Mouse (Mus musculus): ENCODE data around the gene Tmtc4. TPM values are rescaled to one million over a fixed set of nuclear protein-coding genes. Genes with fewer than 3 reads are reported as not detected.

The Tmtc4 gene
- polyA plus RNA-seq, 1 experiment from 2014 or later, result 57.2 TPM

DNA sequence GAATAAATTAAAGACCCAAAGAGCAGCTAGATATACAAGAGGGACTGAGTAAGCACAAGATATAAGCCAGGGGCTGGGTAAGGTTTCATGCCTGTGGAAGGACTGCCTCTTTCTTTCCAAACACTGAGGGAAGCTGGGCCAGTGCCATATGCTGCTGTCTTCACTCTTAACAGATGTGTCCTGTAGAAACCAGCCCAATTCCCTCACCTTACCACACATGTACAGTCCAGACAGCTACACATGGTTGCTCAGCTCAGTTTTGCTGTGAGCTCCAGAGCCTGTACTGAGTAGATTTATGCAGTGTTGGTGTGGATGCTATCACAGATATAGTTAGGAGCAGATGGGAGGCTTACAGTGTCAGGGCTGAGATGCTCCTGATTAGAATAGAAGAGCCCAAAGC is 83.2 kb downstream of the Tmtc4 start:
- no peaks in the 10 kb centered on the region for H3K9me3 ChIP-seq (replicated peaks)
- H3K9ac ChIP-seq (replicated peaks), result no peak overlapping the region
- no peak for ATAC-seq (ENCODE audit: low FRiP score)
- H3K27ac ChIP-seq (replicated peaks), result no peak overlapping the region
- H3K27me3 ChIP-seq (replicated peaks), result no peaks in the 10 kb centered on the region
- no peak overlapping the region for H3K4me2 ChIP-seq
- no peaks in the 10 kb centered on the region for H3K36me3 ChIP-seq
- no peaks in the 10 kb centered on the region for H3K4me1 ChIP-seq
- no peak overlapping the region for H3K4me3 ChIP-seq (replicated peaks)

DNA sequence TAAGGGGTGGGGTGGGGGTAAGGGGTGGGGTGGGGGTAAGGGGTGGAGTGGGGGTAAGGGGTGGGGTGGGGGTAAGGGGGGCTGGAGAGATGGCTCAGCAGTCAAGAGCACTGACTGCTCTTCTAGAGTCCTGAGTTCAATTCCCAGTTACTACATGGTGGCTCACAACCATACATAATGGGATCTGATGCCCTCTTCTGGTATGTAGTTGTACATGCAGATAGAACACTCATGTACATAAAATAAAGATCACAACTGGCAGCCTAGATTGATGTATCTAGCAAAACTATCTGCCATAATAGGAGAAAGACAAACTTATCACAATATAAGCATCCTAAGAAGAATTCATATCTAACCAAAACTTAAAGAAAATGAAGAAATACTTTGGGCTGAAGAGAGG is 85.3 kb downstream of the Tmtc4 start:
- Histone ChIP-seq H3K9ac (replicated peaks) (no peak overlapping the region), H3K27ac (replicated peaks) (no peak overlapping the region), H3K27me3 (replicated peaks) (no peaks in the 10 kb centered on the region), H3K9me3 (replicated peaks) (no peaks in the 10 kb centered on the region), H3K36me3 (no peaks in the 10 kb centered on the region), H3K4me1 (no peaks in the 10 kb centered on the region), H3K4me3 (replicated peaks) (no peak overlapping the region), H3K4me2 (no peak overlapping the region)
- ATAC-seq (ENCODE audit: low FRiP score), result no peak

DNA sequence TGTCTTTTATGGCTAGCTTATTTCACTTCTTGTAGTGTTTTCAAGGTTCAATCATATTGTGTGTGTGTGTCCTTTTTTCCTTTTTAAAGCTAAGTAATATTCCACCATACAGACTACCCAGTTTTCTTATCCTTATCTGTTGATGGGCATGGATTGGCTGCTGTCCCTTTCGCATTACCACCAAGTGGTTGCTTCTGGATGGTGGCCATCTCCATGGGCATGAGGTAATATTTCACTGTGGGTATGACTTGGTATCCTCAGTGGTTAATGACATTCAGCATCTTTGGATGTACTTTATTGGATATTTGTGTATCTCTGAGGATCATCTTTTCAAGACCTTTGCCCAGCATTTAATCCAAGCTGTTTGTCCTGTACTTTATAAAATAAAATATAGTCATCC is 87.7 kb downstream of the Tmtc4 start:
- Histone ChIP-seq H3K4me2 (no peak overlapping the region), H3K4me3 (replicated peaks) (no peak overlapping the region), H3K36me3 (peaks cover 4% of the 10 kb centered on the region; the same call in 1 of the 2 replicates), H3K27me3 (replicated peaks) (no peaks in the 10 kb centered on the region), H3K9me3 (replicated peaks) (no peaks in the 10 kb centered on the region), H3K27ac (replicated peaks) (no peak overlapping the region), H3K4me1 (no peaks in the 10 kb centered on the region), H3K9ac (replicated peaks) (no peak overlapping the region)
- WGBS, result 95% methylated on average over 1 of the region's 1 CpGs
- no peak for ATAC-seq (ENCODE audit: low FRiP score)

DNA sequence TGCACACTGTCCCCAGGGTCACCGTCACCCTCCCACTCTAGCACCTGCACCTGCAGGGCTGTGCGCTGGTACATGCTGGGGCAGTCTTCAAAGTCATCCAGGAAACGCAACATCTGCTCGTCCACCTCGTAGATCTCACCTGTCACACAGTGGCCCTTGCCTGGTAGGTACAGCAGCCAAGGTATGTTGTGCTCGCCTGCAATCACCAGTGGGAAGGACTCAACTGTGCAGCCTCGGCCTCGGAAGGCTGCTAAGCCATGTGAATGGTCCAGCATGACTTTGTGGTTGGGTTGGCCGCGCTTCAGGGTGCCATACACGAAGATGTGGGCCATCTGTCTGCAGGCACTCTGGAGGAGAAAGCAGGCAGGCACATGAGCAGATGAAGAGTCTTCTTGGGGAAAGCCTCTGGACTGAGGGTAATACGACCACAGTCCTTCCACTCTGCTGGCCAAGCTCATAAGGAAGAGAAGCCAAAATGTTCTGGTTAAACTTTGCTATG is 92.3 kb downstream of the Tmtc4 start:
- ATAC-seq (ENCODE audit: low FRiP score), result no peak
- Histone ChIP-seq H3K9me3 (replicated peaks) (no peaks in the 10 kb centered on the region), H3K4me3 (replicated peaks) (no peak overlapping the region), H3K9ac (replicated peaks) (no peak overlapping the region), H3K27ac (replicated peaks) (no peak overlapping the region), H3K4me1 (no peaks in the 10 kb centered on the region), H3K27me3 (replicated peaks) (no peaks in the 10 kb centered on the region), H3K36me3 (peaks cover 4% of the 10 kb centered on the region; the same call in 1 of the 2 replicates), H3K4me2 (no peak overlapping the region)
- WGBS, result 96% methylated on average over 12 of the region's 12 CpGs

DNA sequence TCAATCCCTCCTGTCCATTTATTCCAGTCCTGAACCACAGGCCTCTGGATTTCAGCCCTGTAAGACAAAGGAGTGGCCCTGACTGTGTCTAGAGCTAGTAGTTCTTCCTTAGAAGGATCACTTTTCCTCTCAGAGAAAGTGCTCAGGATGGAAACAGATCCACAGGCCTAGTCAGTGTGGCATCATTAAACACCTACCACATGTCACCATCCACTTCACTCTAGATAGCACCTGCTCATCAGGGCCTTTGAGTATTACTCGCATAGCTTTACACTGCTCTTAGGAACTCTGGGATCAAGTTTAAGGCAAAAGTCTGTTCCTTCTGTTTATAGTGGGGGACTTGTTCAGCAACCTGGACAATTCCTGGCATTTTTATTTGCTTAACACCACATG is 95.4 kb downstream of the Tmtc4 start:
- Histone ChIP-seq H3K4me1 (peaks cover 8% of the 10 kb centered on the region; the same call in 1 of the 2 replicates), H3K4me3 (replicated peaks) (no peak overlapping the region), H3K9ac (replicated peaks) (no peak overlapping the region), H3K27ac (replicated peaks) (no peak overlapping the region), H3K27me3 (replicated peaks) (no peaks in the 10 kb centered on the region), H3K4me2 (no peak overlapping the region), H3K36me3 (peaks cover 4% of the 10 kb centered on the region; the same call in 1 of the 2 replicates), H3K9me3 (replicated peaks) (no peaks in the 10 kb centered on the region)
- no peak for ATAC-seq (ENCODE audit: low FRiP score)
- WGBS, result 90% methylated on average over 1 of the region's 1 CpGs

DNA sequence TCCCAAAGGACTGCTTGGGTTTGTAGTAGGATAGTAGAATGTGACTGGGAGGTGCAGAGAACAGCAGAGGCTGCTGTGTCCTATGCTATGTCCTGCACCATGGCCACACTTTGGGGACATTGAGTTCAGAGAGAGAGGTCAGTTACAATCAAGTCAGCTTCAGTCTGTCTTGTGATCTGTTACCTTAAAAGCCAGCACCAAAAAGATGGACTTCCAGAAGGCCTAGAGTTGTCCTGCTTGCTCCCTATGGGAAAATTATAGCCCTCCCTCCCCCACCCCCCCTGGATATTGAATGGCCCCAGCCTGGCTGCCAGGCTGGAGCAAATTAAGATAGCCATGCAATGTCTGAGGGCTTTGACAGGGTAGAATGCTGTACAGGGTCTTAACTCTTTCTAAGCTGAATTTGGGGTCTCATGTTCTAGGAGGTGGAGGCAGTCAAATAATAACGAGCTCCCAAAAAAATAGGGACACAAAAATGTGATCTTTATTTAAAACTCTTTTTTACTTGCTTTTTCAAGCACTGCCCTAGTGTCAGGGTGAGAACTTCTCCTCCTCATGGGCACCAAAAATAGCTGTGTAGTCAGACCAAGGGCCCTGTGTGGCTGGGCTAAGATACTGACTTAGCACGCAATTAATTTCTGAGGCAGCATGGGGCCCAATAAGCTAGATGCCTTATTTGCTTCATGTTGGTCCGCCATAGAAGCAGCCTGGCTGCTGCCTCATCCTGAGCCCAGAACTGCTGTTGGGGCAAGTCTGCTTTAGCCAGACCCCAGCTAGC is 95.9 kb downstream of the Tmtc4 start:
- Histone ChIP-seq H3K36me3 (peaks cover 4% of the 10 kb centered on the region; the same call in 1 of the 2 replicates), H3K4me1 (peaks cover 14% of the 10 kb centered on the region), H3K9ac (replicated peaks) (no peak overlapping the region), H3K9me3 (replicated peaks) (no peaks in the 10 kb centered on the region), H3K27me3 (replicated peaks) (no peaks in the 10 kb centered on the region), H3K27ac (replicated peaks) (no peak overlapping the region), H3K4me3 (replicated peaks) (no peak overlapping the region), H3K4me2 (no peak overlapping the region)
- 80% methylated on average over 3 of the region's 3 CpGs for WGBS
- no peak for ATAC-seq (ENCODE audit: low FRiP score)

DNA sequence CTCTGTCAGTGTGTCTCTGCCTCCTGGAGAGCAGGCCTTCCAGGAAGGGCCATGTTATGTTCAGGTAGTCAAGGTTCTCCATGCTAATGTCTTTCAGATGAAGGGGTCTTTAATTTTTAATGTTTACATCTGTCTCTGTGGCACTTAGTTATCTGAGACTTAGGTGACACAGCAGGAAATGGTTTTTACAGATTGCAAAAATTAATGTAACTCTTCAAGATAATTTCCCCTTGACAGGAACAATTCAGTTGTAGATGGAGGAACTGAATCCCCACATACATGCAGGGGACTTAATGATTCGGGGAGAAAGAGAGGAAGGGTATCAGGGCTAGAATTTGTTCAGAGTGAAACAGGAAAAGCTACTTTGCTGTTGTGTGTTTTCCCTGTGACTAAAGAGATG is 96.6 kb downstream of the Tmtc4 start:
- Histone ChIP-seq H3K9me3 (replicated peaks) (no peaks in the 10 kb centered on the region), H3K27me3 (replicated peaks) (no peaks in the 10 kb centered on the region), H3K27ac (replicated peaks) (no peak overlapping the region), H3K4me2 (no peak overlapping the region), H3K36me3 (peaks cover 4% of the 10 kb centered on the region; the same call in 1 of the 2 replicates), H3K4me3 (replicated peaks) (no peak overlapping the region), H3K9ac (replicated peaks) (no peak overlapping the region), H3K4me1 (peaks cover 20% of the 10 kb centered on the region)
- WGBS, result 82% methylated on average over 1 of the region's 1 CpGs
- no peak for ATAC-seq (ENCODE audit: low FRiP score)

DNA sequence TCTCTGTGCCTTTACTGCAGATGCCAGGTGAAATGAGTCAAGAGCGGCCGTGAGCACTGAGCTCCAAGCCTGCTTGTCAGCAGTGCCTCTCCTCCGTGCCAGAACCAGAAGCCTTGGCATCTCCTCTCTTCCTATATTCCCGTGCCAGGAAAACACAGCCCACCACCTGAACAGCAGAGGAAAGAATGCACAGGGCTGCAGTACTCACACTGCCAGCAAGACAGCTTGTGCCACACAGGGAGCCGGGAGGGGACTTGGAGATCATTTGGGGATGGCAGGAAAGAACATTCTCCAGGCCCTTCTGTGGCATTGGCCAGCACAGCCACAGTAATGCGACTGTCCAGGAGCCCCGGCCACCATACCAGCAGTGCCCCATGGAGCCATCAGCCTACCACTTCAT is 97.9 kb downstream of the Tmtc4 start:
- WGBS, result 81% methylated on average over 7 of the region's 7 CpGs
- Histone ChIP-seq H3K4me1 (peaks cover 27% of the 10 kb centered on the region), H3K4me2 (no peak overlapping the region), H3K9ac (replicated peaks) (no peak overlapping the region), H3K9me3 (replicated peaks) (no peaks in the 10 kb centered on the region), H3K27ac (replicated peaks) (no peak overlapping the region), H3K4me3 (replicated peaks) (no peak overlapping the region), H3K36me3 (no peaks in the 10 kb centered on the region), H3K27me3 (replicated peaks) (no peaks in the 10 kb centered on the region)
- ATAC-seq (ENCODE audit: low FRiP score), result no peak

DNA sequence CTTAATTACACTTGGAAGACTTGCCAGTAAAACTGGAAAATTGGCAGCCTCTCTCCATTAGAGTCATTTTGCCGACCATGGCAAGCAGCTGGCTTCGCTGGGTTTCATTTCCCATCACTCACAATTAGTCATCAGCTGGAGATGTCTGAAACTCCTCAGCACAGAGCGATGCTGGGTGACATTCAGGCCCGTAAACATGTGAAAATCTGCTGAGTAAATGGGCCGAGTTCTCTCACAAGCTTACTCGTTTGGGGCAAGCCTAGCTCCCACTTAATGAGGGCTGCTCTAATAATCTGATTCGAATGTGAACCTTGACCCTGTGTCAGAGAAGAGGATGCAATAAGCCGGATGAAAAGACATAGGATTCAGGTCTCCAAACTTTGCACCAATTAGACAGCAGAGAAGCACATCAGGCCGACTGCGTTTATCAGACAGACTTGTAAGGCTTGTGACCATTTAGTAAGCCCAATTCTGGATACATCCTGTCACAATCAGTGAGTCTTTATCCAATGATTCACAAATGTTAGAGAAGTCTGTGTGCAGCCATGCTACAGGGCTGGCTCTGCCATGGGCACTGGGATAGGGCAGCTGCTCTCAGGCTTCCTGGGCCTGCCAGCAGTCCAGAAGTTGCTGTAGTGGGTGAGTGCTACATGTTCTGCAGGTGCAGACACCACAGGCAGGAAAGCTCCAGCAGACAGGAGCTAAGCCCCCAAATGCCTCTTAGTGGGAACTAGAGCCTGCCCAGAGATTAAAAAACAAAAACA is 99.8 kb downstream of the Tmtc4 start:
- Histone ChIP-seq H3K27ac (replicated peaks) (0 out of 2 replicates have a peak overlapping the region, but pooled peaks have one; percentile 13), H3K4me2 (no peak overlapping the region), H3K9ac (replicated peaks) (no peak overlapping the region), H3K4me1 (peaks cover 27% of the 10 kb centered on the region), H3K27me3 (replicated peaks) (peaks cover 1% of the 10 kb centered on the region), H3K9me3 (replicated peaks) (no peaks in the 10 kb centered on the region), H3K4me3 (replicated peaks) (no peak overlapping the region), H3K36me3 (no peaks in the 10 kb centered on the region)
- ATAC-seq (ENCODE audit: low FRiP score), result no peak
- WGBS, result 50% methylated on average over 10 of the region's 10 CpGs

DNA sequence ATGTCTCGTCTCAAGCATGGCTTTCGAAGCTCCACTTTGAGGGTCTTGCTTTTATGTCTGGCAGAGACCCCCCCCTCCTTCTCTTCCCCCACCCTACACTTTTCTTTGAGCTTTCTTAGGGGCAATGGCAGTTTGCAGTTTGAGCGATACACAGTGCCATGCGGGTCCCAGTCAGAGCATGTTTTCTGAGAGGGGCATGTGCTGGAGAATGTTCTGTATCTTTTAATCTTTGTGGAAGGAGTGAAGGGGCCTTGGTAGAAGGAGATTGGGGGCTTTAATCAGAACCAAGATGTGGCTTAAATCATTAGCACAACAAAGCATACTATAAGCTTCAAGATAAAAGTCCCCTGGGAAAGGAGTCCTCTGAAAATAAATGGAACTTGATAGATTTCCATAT is 100.4 kb downstream of the Tmtc4 start:
- H3K9ac ChIP-seq (replicated peaks), result no peak overlapping the region
- H3K9me3 ChIP-seq (replicated peaks), result no peaks in the 10 kb centered on the region
- 60% methylated on average over 4 of the region's 4 CpGs for WGBS
- H3K4me2 ChIP-seq, result no peak overlapping the region
- H3K36me3 ChIP-seq, result no peaks in the 10 kb centered on the region
- no peak for ATAC-seq (ENCODE audit: low FRiP score)
- no peak overlapping the region for H3K4me3 ChIP-seq (replicated peaks)
- H3K27me3 ChIP-seq (replicated peaks), result peaks cover 7% of the 10 kb centered on the region
- H3K27ac ChIP-seq (replicated peaks), result no peak overlapping the region; the same call in 1 of the 2 replicates
- peaks cover 27% of the 10 kb centered on the region for H3K4me1 ChIP-seq

DNA sequence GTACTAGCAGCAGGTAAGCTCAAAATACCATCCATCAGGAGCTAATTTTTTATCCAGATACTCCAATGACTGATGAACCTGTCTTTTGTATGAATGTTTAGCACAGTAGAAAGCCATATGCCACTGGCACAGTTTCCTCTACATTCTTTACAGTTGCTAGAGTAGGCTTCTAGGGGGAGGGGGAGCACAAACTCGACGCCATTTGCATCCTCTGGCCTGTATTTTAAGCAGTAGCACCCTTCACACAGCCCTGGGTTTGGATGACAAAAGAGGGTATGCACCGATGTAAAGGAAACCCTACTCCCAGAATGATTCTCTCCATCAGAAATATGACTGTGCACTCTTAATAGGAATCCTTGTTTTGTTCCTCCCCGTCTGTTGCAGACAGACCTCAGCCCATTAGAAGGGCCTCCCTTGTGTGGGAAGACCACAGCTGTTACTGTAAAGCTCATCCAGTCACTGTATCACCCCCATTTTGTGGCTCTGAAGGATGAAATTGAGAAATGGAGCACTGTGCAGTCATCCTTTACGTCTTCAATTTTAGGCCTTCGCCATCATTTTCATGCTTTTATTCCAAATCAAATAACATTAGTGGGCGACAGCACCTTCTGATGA is 100.9 kb downstream of the Tmtc4 start:
- no peak overlapping the region for H3K4me3 ChIP-seq (replicated peaks)
- WGBS, result 49% methylated on average over 7 of the region's 7 CpGs
- peak; percentile 28; the same call in 1 of the 2 replicates for ATAC-seq (ENCODE audit: low FRiP score)
- no peaks in the 10 kb centered on the region for H3K36me3 ChIP-seq
- peaks cover 7% of the 10 kb centered on the region for H3K27me3 ChIP-seq (replicated peaks)
- no peak overlapping the region for H3K9ac ChIP-seq (replicated peaks)
- H3K9me3 ChIP-seq (replicated peaks), result no peaks in the 10 kb centered on the region
- no peak overlapping the region; the same call in 1 of the 2 replicates for H3K27ac ChIP-seq (replicated peaks)
- H3K4me2 ChIP-seq, result no peak overlapping the region
- H3K4me1 ChIP-seq, result peaks cover 27% of the 10 kb centered on the region

Data from neural tube, embryonic 15.5 days (tissue).